Mouse (Mus musculus): ENCODE measurements around the gene Vpreb3. TPM values are rescaled to one million over a fixed set of nuclear protein-coding genes. Genes with fewer than 3 reads are reported as not detected.

Vpreb3 gene
- polyA plus RNA-seq, 1 experiment = 3.1 TPM

DNA sequence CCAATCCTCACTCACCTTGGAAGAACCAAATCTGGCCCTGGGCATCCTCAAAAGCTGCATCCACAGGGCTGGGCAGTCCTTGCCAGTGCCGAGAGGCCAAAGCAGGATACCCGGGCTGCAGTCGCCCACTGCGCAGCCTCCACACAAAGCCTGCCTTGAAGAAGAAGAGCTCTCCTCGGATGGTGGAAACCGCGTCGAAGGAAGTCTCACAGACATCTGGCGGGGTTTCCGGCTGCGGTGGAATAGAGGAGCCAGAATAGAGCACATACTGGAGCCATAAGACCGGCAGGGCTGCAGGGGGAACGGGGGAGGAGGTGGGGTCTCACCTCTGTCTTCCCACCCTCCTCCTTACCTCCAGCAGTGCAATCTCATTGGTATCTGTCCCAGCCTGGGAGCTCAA, 16.5 kb upstream of the Vpreb3 start:
- Histone ChIP-seq H3K27ac (ENCODE audit: control insufficient read depth, insufficient read depth, low read length) (no peak overlapping the region), H3K4me3 (ENCODE audit: control insufficient read depth, insufficient read depth, low read length) (peak overlapping the region; percentile 30), H3K27me3 (ENCODE audit: control insufficient read depth, insufficient read depth, low read length) (peaks cover 4% of the 10 kb centered on the region; the same call in 1 of the 2 replicates), H3K36me3 (ENCODE audit: control insufficient read depth, insufficient read depth, low read length) (no peaks in the 10 kb centered on the region), H3K4me1 (replicated peaks; ENCODE audit: control insufficient read depth, insufficient read depth, low read length) (peaks cover 5% of the 10 kb centered on the region)
- no peak for DNase-seq
- TF ChIP-seq CTCF (IDR thresholded peaks at IDR 0.05; ENCODE audit: borderline replicate concordance, control insufficient read depth, extremely low read depth, insufficient read depth, low read length, poor library complexity) = no peak
- no peak for TF ChIP-seq POLR2A (IDR thresholded peaks at IDR 0.05; ENCODE audit: control insufficient read depth, extremely low read depth, insufficient read depth, low read length, poor library complexity)
- WGBS = 88% methylated on average over 13 of the region's 13 CpGs

DNA sequence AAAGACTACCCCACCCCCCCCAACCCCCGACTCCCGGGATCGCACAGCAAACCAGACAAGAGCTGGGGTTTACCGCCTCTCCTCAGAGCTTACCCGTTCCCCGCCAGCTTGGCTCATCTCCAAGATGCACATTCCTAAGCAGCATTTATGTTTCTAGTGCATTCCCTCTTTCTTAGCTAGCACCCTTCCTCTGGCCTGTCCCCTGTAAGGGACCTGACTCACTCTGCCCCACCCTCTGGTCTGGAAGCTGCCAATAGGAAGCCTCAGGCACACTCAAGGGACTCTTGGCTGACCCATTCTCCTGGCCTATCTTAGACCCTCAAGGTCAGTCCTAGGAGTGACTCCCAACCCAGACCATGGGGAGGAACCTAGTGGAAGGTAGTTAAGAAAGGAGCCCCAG, 12.6 kb upstream of the Vpreb3 start:
- no peak for DNase-seq
- no peaks in the 10 kb centered on the region for H3K36me3 ChIP-seq (ENCODE audit: control insufficient read depth, insufficient read depth, low read length)
- H3K4me1 ChIP-seq (replicated peaks; ENCODE audit: control insufficient read depth, insufficient read depth, low read length) = peaks cover 12% of the 10 kb centered on the region
- H3K4me3 ChIP-seq (ENCODE audit: control insufficient read depth, insufficient read depth, low read length) = no peak overlapping the region
- H3K27me3 ChIP-seq (ENCODE audit: control insufficient read depth, insufficient read depth, low read length) = peaks cover 4% of the 10 kb centered on the region; the same call in 1 of the 2 replicates
- 57% methylated on average over 6 of the region's 6 CpGs for WGBS
- TF ChIP-seq POLR2A (IDR thresholded peaks at IDR 0.05; ENCODE audit: control insufficient read depth, extremely low read depth, insufficient read depth, low read length, poor library complexity) (no peak), CTCF (IDR thresholded peaks at IDR 0.05; ENCODE audit: borderline replicate concordance, control insufficient read depth, extremely low read depth, insufficient read depth, low read length, poor library complexity) (no peak)
- no peak overlapping the region for H3K27ac ChIP-seq (ENCODE audit: control insufficient read depth, insufficient read depth, low read length)

DNA sequence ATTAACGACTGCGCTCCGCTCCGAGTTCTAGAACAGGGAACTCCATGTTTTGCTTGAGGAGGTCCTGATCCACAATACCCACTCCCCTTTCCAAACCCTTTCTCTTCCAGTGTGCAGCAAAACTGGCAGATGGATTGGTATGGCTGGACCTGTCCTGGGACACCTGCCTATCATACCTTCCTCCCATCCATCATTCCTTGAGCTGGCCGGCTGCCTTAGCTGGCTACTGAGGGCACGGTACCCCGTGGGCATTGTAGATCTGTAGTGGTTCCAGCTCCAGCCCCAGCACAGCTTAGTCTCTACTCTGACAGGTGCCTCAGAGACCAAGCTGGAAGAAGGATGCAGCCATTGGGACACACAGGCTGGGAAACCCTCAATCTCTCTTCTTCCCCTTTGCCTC, 11.5 kb upstream of the Vpreb3 start:
- Histone ChIP-seq H3K27ac (ENCODE audit: control insufficient read depth, insufficient read depth, low read length) (no peak overlapping the region), H3K4me3 (ENCODE audit: control insufficient read depth, insufficient read depth, low read length) (no peak overlapping the region), H3K27me3 (ENCODE audit: control insufficient read depth, insufficient read depth, low read length) (peaks cover 4% of the 10 kb centered on the region; the same call in 1 of the 2 replicates), H3K4me1 (replicated peaks; ENCODE audit: control insufficient read depth, insufficient read depth, low read length) (peaks cover 18% of the 10 kb centered on the region), H3K36me3 (ENCODE audit: control insufficient read depth, insufficient read depth, low read length) (no peaks in the 10 kb centered on the region)
- no peak for TF ChIP-seq CTCF (IDR thresholded peaks at IDR 0.05; ENCODE audit: borderline replicate concordance, control insufficient read depth, extremely low read depth, insufficient read depth, low read length, poor library complexity)
- no peak for TF ChIP-seq POLR2A (IDR thresholded peaks at IDR 0.05; ENCODE audit: control insufficient read depth, extremely low read depth, insufficient read depth, low read length, poor library complexity)
- DNase-seq = no peak
- 59% methylated on average over 7 of the region's 7 CpGs for WGBS

DNA sequence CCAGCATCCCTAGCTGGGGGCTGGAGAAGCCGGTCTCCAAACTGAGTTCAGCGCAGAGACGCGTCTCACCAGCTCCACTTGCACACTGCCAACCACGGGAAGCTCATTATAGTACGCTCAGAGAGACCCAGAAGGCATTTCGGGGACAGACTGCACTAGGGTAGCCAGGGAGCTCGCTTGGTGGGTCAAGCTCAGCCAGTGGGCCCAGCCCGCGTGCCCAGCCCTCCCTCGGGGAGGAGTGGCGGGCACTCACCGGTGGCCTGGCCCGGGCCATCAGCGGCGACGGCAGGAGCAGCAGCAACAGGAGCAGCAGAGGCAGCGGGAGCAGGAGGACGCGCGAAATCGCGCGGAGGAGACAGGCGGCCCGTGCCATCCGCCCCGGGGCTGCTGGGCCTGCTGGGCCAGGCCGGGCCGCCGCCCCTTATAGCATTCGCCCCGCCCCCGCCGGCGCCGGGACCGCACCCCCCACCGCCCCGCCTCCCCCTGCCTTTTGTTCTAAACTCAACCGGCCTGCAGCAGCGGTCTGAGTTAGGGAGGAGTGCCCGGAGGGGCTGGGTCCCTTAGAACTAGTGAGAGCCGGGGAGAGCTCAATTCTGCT, 10.7 kb upstream of the Vpreb3 start:
- 3% methylated on average over 44 of the region's 44 CpGs for WGBS
- peaks cover 4% of the 10 kb centered on the region; the same call in 1 of the 2 replicates for H3K27me3 ChIP-seq (ENCODE audit: control insufficient read depth, insufficient read depth, low read length)
- TF ChIP-seq CTCF (IDR thresholded peaks at IDR 0.05; ENCODE audit: borderline replicate concordance, control insufficient read depth, extremely low read depth, insufficient read depth, low read length, poor library complexity) = no peak

DNA sequence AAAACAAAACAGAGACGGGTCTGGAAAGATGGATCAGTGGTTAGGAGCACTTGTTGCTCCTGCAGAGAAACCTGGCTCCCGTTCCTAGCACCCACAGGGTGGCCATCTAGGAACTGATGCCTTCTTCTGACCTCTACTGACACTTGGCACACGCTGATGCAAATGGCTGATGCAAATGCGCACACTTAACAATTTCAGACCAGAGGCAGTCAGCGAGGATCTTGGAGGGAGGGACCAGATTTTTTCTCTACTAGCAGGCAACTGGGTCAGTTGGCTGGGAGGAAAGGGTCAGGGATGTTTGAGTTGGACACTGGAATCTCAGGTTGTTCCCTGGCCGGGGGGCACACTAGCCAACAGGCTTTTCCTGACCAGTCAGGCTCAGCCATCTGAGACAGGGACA, 10.0 kb upstream of the Vpreb3 start, which contains the start of gene Chchd10:
TSS of gene Chchd10 (plus strand) at position 240 of the 400 bp plus-strand sequence.
- TF ChIP-seq POLR2A (IDR thresholded peaks at IDR 0.05; ENCODE audit: control insufficient read depth, extremely low read depth, insufficient read depth, low read length, poor library complexity) = no peak
- TF ChIP-seq CTCF (IDR thresholded peaks at IDR 0.05; ENCODE audit: borderline replicate concordance, control insufficient read depth, extremely low read depth, insufficient read depth, low read length, poor library complexity) = no peak
- Histone ChIP-seq H3K27me3 (ENCODE audit: control insufficient read depth, insufficient read depth, low read length) (peaks cover 4% of the 10 kb centered on the region; the same call in 1 of the 2 replicates), H3K36me3 (ENCODE audit: control insufficient read depth, insufficient read depth, low read length) (no peaks in the 10 kb centered on the region), H3K4me1 (replicated peaks; ENCODE audit: control insufficient read depth, insufficient read depth, low read length) (peaks cover 17% of the 10 kb centered on the region), H3K4me3 (ENCODE audit: control insufficient read depth, insufficient read depth, low read length) (peak within 1 kb of the TSS; percentile 46), H3K27ac (ENCODE audit: control insufficient read depth, insufficient read depth, low read length) (no peak within 1 kb of the TSS)
- WGBS = 88% methylated on average over 6 of the region's 6 CpGs
- no peak for DNase-seq

More for the DNA sequence above, 10.7 kb upstream of the Vpreb3 start:
- Histone ChIP-seq H3K27ac (ENCODE audit: control insufficient read depth, insufficient read depth, low read length) (no peak overlapping the region), H3K4me3 (ENCODE audit: control insufficient read depth, insufficient read depth, low read length) (peak overlapping the region; percentile 46), H3K4me1 (replicated peaks; ENCODE audit: control insufficient read depth, insufficient read depth, low read length) (peaks cover 17% of the 10 kb centered on the region), H3K36me3 (ENCODE audit: control insufficient read depth, insufficient read depth, low read length) (no peaks in the 10 kb centered on the region)
- peak; percentile 34 for DNase-seq

DNA sequence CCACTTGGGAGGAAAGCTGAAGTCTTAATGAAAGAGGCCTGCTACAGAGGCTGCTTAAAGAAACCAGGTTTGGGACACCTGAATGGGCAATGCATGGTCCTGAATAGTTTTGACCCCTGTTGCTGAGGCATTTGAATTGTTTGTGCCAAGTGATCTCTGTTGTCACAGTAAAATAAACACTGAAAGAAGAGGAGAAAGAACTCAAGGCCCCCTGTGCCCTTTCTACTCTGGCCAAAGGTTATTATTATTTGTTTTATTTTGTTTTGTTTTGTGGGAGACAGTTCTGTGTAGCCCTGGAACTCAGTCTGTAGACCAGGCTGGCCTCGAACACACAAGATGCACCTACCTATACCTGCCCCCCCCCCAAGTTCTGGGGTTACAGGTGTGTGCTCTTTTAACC, 7.9 kb upstream of the Vpreb3 start:
- DNase-seq = no peak
- TF ChIP-seq POLR2A (IDR thresholded peaks at IDR 0.05; ENCODE audit: control insufficient read depth, extremely low read depth, insufficient read depth, low read length, poor library complexity) (no peak), CTCF (IDR thresholded peaks at IDR 0.05; ENCODE audit: borderline replicate concordance, control insufficient read depth, extremely low read depth, insufficient read depth, low read length, poor library complexity) (no peak)
- no peak overlapping the region for H3K27ac ChIP-seq (ENCODE audit: control insufficient read depth, insufficient read depth, low read length)
- peaks cover 4% of the 10 kb centered on the region; the same call in 1 of the 2 replicates for H3K27me3 ChIP-seq (ENCODE audit: control insufficient read depth, insufficient read depth, low read length)
- no peak overlapping the region for H3K4me3 ChIP-seq (ENCODE audit: control insufficient read depth, insufficient read depth, low read length)
- peaks cover 17% of the 10 kb centered on the region for H3K4me1 ChIP-seq (replicated peaks; ENCODE audit: control insufficient read depth, insufficient read depth, low read length)
- no peaks in the 10 kb centered on the region for H3K36me3 ChIP-seq (ENCODE audit: control insufficient read depth, insufficient read depth, low read length)
- WGBS = 74% methylated on average over 1 of the region's 1 CpGs
